Mouse (Mus musculus) midbrain, embryonic 11.5 days (tissue): Measurements from ENCODE around the gene Nucb2. TPM values are rescaled to one million over a fixed set of nuclear protein-coding genes. Genes with fewer than 3 reads are reported as not detected.
A peak's percentile ranks its signal among the peaks of the same experiment; 100 is the strongest.

Source experiments
- ATAC-seq: fragments of 200-750 bp; cut with Nextera tagmentation; 2 replicates; pipeline ENCODE4 v1.8.0; 2017; ENCODE audit warnings: moderate TSS enrichment, moderate library complexity; ENCODE audit not compliant: low FRiP score
- DNase-seq: peaks from one replicate; pipeline ENCODE4 v3.0.0; 2015; ENCODE audit warnings: low spot score; ENCODE audit errors: missing footprints
- H3K27ac ChIP-seq: fragments of 300-500 bp; sonication (generic); 2 replicates; pipeline ENCODE4 v1.5.1; 2014; ENCODE audit warnings: low read depth, low read length
- H3K27me3 ChIP-seq: fragments of 300-500 bp; sonication (generic); 2 replicates; pipeline ENCODE4 v1.6.1; 2014; ENCODE audit warnings: mild to moderate bottlenecking, low read length, moderate library complexity, mixed read lengths; ENCODE audit not compliant: control insufficient read depth, insufficient read depth
- H3K36me3 ChIP-seq: fragments of 300-500 bp; sonication (generic); 2 replicates; pipeline ENCODE4 v1.6.1; 2014; ENCODE audit warnings: mild to moderate bottlenecking, low read length, moderate library complexity, mixed read lengths; ENCODE audit not compliant: control insufficient read depth, insufficient read depth
- H3K4me1 ChIP-seq: fragments of 300-500 bp; sonication (generic); 2 replicates; pipeline ENCODE4 v1.6.1; 2014; ENCODE audit warnings: low read length; ENCODE audit not compliant: control insufficient read depth, insufficient read depth
- H3K4me2 ChIP-seq: fragments of 300-500 bp; sonication (generic); 2 replicates; pipeline ENCODE4 v1.6.1; 2014; ENCODE audit warnings: mild to moderate bottlenecking, moderate library complexity
- H3K4me3 ChIP-seq: fragments of 300-500 bp; sonication (generic); 2 replicates; pipeline ENCODE4 v1.5.1; 2014; ENCODE audit warnings: low read depth, low read length
- H3K9ac ChIP-seq: fragments of 300-500 bp; sonication (generic); 2 replicates; pipeline ENCODE4 v1.6.1; 2014; ENCODE audit warnings: low read length
- H3K9me3 ChIP-seq: fragments of 300-500 bp; sonication (generic); 2 replicates; pipeline ENCODE4 v1.6.1; 2016; ENCODE audit warnings: low read length; ENCODE audit not compliant: control insufficient read depth
- WGBS: fragments of 180-500 bp; shearing (Covaris S2); extraction: QIAGEN DNeasy Blood & Tissue Kit; methylation state at CpG from one replicate; pipeline ENCODE4 v1.1.7; 2014; 5-methylcytosine and 5-hydroxymethylcytosine counted together
- polyA plus RNA-seq: library from polyadenylated mRNA; unstranded; fragments of >200 nt; fragmentation: Nextera tagmentation; extraction: Ambion mirVana; gene quantifications from 2 replicates; pipeline ENCODE4 v1.2.1, GENCODE M21; 2014

Gene Nucb2
- polyA plus RNA-seq, 1 experiment from 2014 or later: 16.1 TPM

- H3K36me3 ChIP-seq: no peaks in the 10 kb centered on the region
- ATAC-seq (no peak), DNase-seq (no peak)
- 85% methylated on average over 5 of the region's 5 CpGs for WGBS
- no peaks in the 10 kb centered on the region for H3K4me1 ChIP-seq
- H3K9ac ChIP-seq: no peak overlapping the region
- H3K4me2 ChIP-seq: no peak overlapping the region
- H3K9me3 ChIP-seq: no peaks in the 10 kb centered on the region
- no peak overlapping the region for H3K4me3 ChIP-seq
- H3K27me3 ChIP-seq: no peaks in the 10 kb centered on the region
- H3K27ac ChIP-seq: no peak overlapping the region
These were observed 20.0 kb upstream of the Nucb2 start for GRCm38 (mm10) chr7:116484213-116484612.

GRCm38 (mm10) chr7:116485062-116485601, 19.0 kb upstream of the Nucb2 start:
- WGBS: 80% methylated on average over 1 of the region's 1 CpGs
- no peak overlapping the region for H3K4me3 ChIP-seq
- ATAC-seq: no peak
- H3K9ac ChIP-seq: no peak overlapping the region
- H3K4me2 ChIP-seq: no peak overlapping the region
- H3K27me3 ChIP-seq: no peaks in the 10 kb centered on the region
- no peak overlapping the region for H3K27ac ChIP-seq
- no peaks in the 10 kb centered on the region for H3K36me3 ChIP-seq
- no peaks in the 10 kb centered on the region for H3K4me1 ChIP-seq
- no peaks in the 10 kb centered on the region for H3K9me3 ChIP-seq
- no peak for DNase-seq

GRCm38 (mm10) chr7:116491113-116491512, 13.1 kb upstream of the Nucb2 start:
- Histone ChIP-seq H3K4me3 (no peak overlapping the region), H3K27me3 (no peaks in the 10 kb centered on the region), H3K4me1 (no peaks in the 10 kb centered on the region), H3K9me3 (no peaks in the 10 kb centered on the region), H3K4me2 (no peak overlapping the region), H3K27ac (no peak overlapping the region), H3K9ac (no peak overlapping the region), H3K36me3 (no peaks in the 10 kb centered on the region)
- ATAC-seq (no peak), DNase-seq (no peak)
- WGBS: 82% methylated on average over 4 of the region's 4 CpGs

- Histone ChIP-seq H3K27ac (no peak overlapping the region), H3K4me3 (no peak overlapping the region), H3K4me1 (no peaks in the 10 kb centered on the region), H3K9ac (no peak overlapping the region), H3K4me2 (no peak overlapping the region), H3K36me3 (no peaks in the 10 kb centered on the region), H3K27me3 (no peaks in the 10 kb centered on the region), H3K9me3 (no peaks in the 10 kb centered on the region)
- DNase-seq (no peak), ATAC-seq (no peak)
- WGBS: 82% methylated on average over 7 of the region's 7 CpGs
These were observed 10.7 kb upstream of the Nucb2 start for GRCm38 (mm10) chr7:116493267-116494003.

GRCm38 (mm10) chr7:116494618-116495017, 9.6 kb upstream of the Nucb2 start:
- 83% methylated on average over 5 of the region's 5 CpGs for WGBS
- DNase-seq (no peak), ATAC-seq (no peak)
- no peaks in the 10 kb centered on the region for H3K4me1 ChIP-seq
- no peak overlapping the region for H3K27ac ChIP-seq
- H3K4me2 ChIP-seq: no peak overlapping the region
- no peaks in the 10 kb centered on the region for H3K36me3 ChIP-seq
- H3K4me3 ChIP-seq: no peak overlapping the region
- no peak overlapping the region for H3K9ac ChIP-seq
- H3K9me3 ChIP-seq: no peaks in the 10 kb centered on the region
- H3K27me3 ChIP-seq: no peaks in the 10 kb centered on the region

- Histone ChIP-seq H3K4me3 (no peak overlapping the region), H3K4me2 (no peak overlapping the region), H3K36me3 (no peaks in the 10 kb centered on the region), H3K9me3 (no peaks in the 10 kb centered on the region), H3K27ac (no peak overlapping the region), H3K27me3 (no peaks in the 10 kb centered on the region), H3K4me1 (no peaks in the 10 kb centered on the region), H3K9ac (no peak overlapping the region)
- ATAC-seq: no peak
- 93% methylated on average over 4 of the region's 4 CpGs for WGBS
- no peak for DNase-seq
These were observed 7.4 kb upstream of the Nucb2 start for GRCm38 (mm10) chr7:116496760-116497159.

GRCm38 (mm10) chr7:116504818-116505170, 625 bp downstream of the Nucb2 start:
- no peak for ATAC-seq
- no peaks in the 10 kb centered on the region for H3K9me3 ChIP-seq
- no peak for DNase-seq
- peaks cover 3% of the 10 kb centered on the region; the same call in 1 of the 2 replicates for H3K4me1 ChIP-seq
- H3K4me3 ChIP-seq: peak overlapping the region; percentile 68
- H3K9ac ChIP-seq: peak overlapping the region; percentile 82
- no peaks in the 10 kb centered on the region for H3K27me3 ChIP-seq
- 6% methylated on average over 6 of the region's 6 CpGs for WGBS
- H3K27ac ChIP-seq: no peak overlapping the region
- peak overlapping the region; percentile 87 for H3K4me2 ChIP-seq
- no peaks in the 10 kb centered on the region for H3K36me3 ChIP-seq

GRCm38 (mm10) chr7:116514030-116514429, 9.9 kb downstream of the Nucb2 start:
- Histone ChIP-seq H3K4me3 (no peak overlapping the region), H3K27me3 (no peaks in the 10 kb centered on the region), H3K27ac (no peak overlapping the region), H3K4me2 (no peak overlapping the region), H3K36me3 (no peaks in the 10 kb centered on the region), H3K9me3 (no peaks in the 10 kb centered on the region), H3K9ac (no peak overlapping the region), H3K4me1 (no peaks in the 10 kb centered on the region)
- no peak for DNase-seq
- no peak for ATAC-seq
- WGBS: 88% methylated on average over 5 of the region's 5 CpGs

GRCm38 (mm10) chr7:116514546-116514945, 10.4 kb downstream of the Nucb2 start:
- Histone ChIP-seq H3K4me3 (no peak overlapping the region), H3K4me2 (no peak overlapping the region), H3K4me1 (no peaks in the 10 kb centered on the region), H3K9me3 (no peaks in the 10 kb centered on the region), H3K9ac (no peak overlapping the region), H3K27ac (no peak overlapping the region), H3K27me3 (no peaks in the 10 kb centered on the region), H3K36me3 (no peaks in the 10 kb centered on the region)
- DNase-seq (no peak), ATAC-seq (no peak)
- 84% methylated on average over 9 of the region's 9 CpGs for WGBS
